Mouse (Mus musculus) forebrain, embryonic 15.5 days (tissue): ENCODE data around the gene Nmrk1. TPM values are rescaled to one million over a fixed set of nuclear protein-coding genes. Genes with fewer than 3 reads are reported as not detected.

Experiments
- ATAC-seq: fragments of 200-750 bp; cut with Nextera tagmentation; replicated peaks from 2 replicates; pipeline ENCODE4 v1.8.0; 2017; ENCODE audit warnings: mild to moderate bottlenecking, moderate TSS enrichment, moderate library complexity
- H3K27ac ChIP-seq: fragments of 300-500 bp; sonication (generic); replicated peaks from 2 replicates; pipeline ENCODE4 v1.5.1; 2015; ENCODE audit warnings: mild to moderate bottlenecking, inconsistent platforms
- H3K27me3 ChIP-seq: fragments of 300-500 bp; sonication (generic); 2 replicates; pipeline ENCODE4 v1.6.1; 2015; ENCODE audit warnings: inconsistent platforms
- H3K36me3 ChIP-seq: fragments of 300-500 bp; sonication (generic); 2 replicates; pipeline ENCODE4 v1.6.1; 2015; ENCODE audit warnings: mild to moderate bottlenecking, inconsistent platforms
- H3K4me1 ChIP-seq: fragments of 300-500 bp; sonication (generic); 2 replicates; pipeline ENCODE4 v1.6.1; 2015; ENCODE audit warnings: inconsistent platforms
- H3K4me2 ChIP-seq: fragments of 300-500 bp; sonication (generic); replicated peaks from 2 replicates; pipeline ENCODE4 v1.6.1; 2015; ENCODE audit warnings: mild to moderate bottlenecking, inconsistent platforms
- H3K4me3 ChIP-seq: fragments of 300-500 bp; sonication (generic); 2 replicates; pipeline ENCODE4 v1.5.1; 2015; ENCODE audit warnings: mild to moderate bottlenecking, inconsistent platforms
- H3K9ac ChIP-seq: fragments of 300-500 bp; sonication (generic); replicated peaks from 2 replicates; pipeline ENCODE4 v1.6.1; 2015; ENCODE audit warnings: mild to moderate bottlenecking, inconsistent platforms
- H3K9me3 ChIP-seq: fragments of 300-500 bp; sonication (generic); 2 replicates; pipeline ENCODE4 v1.6.1; 2016; ENCODE audit warnings: inconsistent platforms
- WGBS: fragments of 180-500 bp; shearing (Covaris S2); methylation state at CpG from one replicate; pipeline ENCODE4 v1.1.7; 2015; ENCODE audit warnings: mixed read lengths; 5-methylcytosine and 5-hydroxymethylcytosine counted together
- polyA plus RNA-seq: library from polyadenylated mRNA; unstranded; fragments of >200 nt; fragmentation: Nextera tagmentation; extraction: Ambion mirVana; gene quantifications from 2 replicates; pipeline ENCODE4 v1.2.1, GENCODE M21; 2015

Gene Nmrk1
- polyA plus RNA-seq, 1 experiment from 2014 or later, result 6.0 TPM

DNA sequence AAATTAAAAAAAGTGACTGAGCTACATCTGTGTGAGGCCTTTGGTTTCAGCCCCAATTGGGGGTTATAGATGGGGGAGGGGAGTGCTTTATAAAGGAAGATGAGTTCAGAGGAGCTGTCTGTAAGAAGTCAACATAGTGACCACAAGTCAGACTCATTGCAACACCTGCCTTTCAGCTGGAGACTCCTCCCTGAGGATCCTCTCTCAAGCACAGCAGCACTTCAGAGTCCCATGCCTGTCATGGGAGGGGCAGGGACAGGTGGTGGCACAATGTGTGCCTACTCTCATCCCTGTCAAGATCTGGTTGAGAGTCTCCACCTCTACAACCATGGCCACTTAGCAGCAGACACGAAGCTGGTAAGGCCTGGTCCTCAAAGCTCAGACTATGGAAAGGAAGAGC is 12.1 kb upstream of the Nmrk1 start:
- H3K4me1 ChIP-seq, result no peaks in the 10 kb centered on the region
- H3K4me2 ChIP-seq, result no peak overlapping the region
- ATAC-seq, result no peak
- no peak overlapping the region for H3K9ac ChIP-seq
- H3K36me3 ChIP-seq, result no peaks in the 10 kb centered on the region
- no peaks in the 10 kb centered on the region for H3K9me3 ChIP-seq
- H3K27me3 ChIP-seq, result no peaks in the 10 kb centered on the region
- no peak overlapping the region for H3K27ac ChIP-seq
- 79% methylated on average over 1 of the region's 1 CpGs for WGBS
- H3K4me3 ChIP-seq, result no peak overlapping the region

DNA sequence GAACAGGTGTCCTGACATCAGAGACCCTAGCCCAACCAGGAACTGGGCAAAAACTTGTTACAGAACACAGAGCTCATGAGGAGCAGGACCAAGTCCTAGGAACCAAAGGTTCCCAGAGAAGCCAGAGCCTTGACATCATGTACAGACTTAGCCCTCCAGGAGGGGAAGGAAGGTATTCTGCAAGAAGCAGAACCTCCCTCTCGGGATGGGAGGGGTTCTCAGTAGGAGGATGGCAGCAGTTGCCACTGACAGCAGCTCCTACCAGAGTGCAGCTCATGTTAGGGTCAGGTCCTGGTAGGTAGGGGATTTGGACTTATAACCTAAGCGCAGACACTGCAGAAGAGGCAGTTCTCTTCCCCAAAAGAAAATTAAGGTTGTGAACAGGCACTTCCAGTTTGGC is 7.9 kb upstream of the Nmrk1 start:
- Histone ChIP-seq H3K36me3 (no peaks in the 10 kb centered on the region), H3K27ac (no peak overlapping the region), H3K9me3 (no peaks in the 10 kb centered on the region), H3K9ac (no peak overlapping the region), H3K4me3 (no peak overlapping the region), H3K4me1 (no peaks in the 10 kb centered on the region), H3K27me3 (no peaks in the 10 kb centered on the region), H3K4me2 (no peak overlapping the region)
- no peak for ATAC-seq
- WGBS, result 74% methylated on average over 2 of the region's 2 CpGs

DNA sequence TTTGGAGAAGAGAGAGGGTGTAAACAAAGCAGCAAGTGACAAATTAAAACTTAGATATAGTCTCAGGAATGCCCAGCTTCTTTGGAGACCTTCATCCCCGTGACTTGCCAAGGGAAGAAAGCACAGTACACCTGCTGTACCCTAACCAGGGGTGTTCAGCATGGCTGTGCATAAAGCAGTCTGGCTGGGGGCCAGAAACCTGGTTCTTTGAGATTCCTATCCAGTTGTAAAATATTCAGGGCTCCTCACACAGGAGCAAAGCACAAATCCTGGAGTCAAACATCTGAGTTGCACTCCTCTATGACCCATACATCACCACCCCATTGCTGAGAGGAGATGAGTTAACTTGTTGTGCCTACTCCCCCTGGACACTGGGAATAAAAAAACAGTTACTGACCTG is 2.2 kb upstream of the Nmrk1 start:
- no peak for ATAC-seq
- Histone ChIP-seq H3K27ac (no peak overlapping the region), H3K4me3 (no peak overlapping the region), H3K9me3 (no peaks in the 10 kb centered on the region), H3K4me1 (0 out of 2 replicates have a peak, but pooled peaks cover 2% of the 10 kb centered on the region), H3K27me3 (no peaks in the 10 kb centered on the region), H3K9ac (no peak overlapping the region), H3K36me3 (no peaks in the 10 kb centered on the region), H3K4me2 (no peak overlapping the region)
- 32% methylated on average over 1 of the region's 1 CpGs for WGBS

DNA sequence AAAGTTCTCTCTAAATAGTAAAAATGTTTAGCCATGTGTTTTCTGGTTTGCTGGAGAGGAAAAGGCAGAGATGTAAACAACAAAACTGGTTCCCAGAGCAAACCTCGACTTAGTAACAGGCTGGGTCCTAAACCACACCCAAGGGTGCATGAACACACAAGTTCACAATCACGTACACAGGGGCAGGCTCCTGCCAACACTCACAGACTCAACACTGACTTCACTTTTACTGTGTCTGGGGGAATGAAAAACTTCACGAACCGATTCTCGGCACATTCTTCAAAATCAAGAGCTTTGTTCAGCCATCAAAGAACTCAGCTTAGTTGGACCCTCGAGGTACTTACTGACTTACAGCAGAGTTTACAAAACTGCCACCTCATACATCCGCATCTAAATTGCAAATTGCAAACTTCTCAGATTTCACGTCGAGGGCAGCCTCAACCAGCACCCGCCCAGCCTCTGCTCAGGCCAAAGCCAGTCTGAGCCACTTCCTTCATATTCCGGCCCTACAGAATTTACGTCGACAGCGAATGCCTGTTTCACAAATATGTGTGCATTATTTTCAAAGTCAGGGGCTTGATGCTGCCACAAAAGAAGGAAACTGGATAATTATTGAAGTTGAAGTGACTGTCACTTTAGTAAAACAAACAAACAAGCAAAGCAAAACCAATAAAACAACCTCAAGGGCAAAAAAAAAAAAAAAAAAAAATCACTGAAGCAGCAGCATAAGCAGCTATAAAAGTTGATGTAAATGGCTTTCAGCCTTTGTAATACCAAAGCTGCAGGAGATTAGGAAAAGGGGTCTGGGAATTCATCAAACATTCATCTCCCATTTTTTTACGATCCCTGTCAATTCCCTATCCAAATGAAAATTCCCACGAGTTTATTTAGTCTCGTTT is 1.3 kb upstream of the Nmrk1 start:
- Histone ChIP-seq H3K9ac (peak overlapping the region; percentile 60; the same call in 1 of the 2 replicates), H3K4me3 (peak overlapping the region; percentile 89), H3K4me1 (0 out of 2 replicates have a peak, but pooled peaks cover 2% of the 10 kb centered on the region), H3K9me3 (no peaks in the 10 kb centered on the region), H3K4me2 (peak overlapping the region; percentile 99), H3K36me3 (no peaks in the 10 kb centered on the region), H3K27ac (no peak overlapping the region), H3K27me3 (no peaks in the 10 kb centered on the region)
- WGBS, result 9% methylated on average over 17 of the region's 17 CpGs
- ATAC-seq, result no peak

DNA sequence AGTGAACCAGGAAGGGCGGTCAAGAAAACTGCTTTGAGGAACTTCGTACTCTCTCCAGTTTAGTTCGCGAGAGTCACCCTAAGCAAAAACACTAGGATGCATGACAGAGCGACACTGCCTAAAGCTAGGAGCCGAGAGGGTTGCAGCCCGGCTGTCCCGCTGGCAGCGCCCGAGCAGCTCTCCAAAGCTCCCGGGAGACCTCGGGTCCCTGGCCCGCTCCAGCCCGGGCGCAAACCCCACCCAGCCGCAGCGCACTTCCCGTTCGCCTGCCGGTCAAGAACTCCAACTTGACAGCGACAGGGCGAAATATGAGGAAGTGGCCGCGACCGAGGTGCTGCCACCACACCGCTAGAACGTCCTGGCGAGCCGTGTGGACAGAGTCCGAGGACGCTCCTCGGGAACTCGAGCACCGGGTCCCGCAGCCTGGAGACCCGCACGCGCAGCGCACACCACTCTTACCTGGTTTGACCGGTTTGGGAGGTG is 548 bp upstream of the Nmrk1 start:
- Histone ChIP-seq H3K4me1 (0 out of 2 replicates have a peak, but pooled peaks cover 2% of the 10 kb centered on the region), H3K4me3 (peak overlapping the region; percentile 89), H3K9me3 (no peaks in the 10 kb centered on the region), H3K9ac (peak overlapping the region; percentile 60), H3K27me3 (no peaks in the 10 kb centered on the region), H3K36me3 (no peaks in the 10 kb centered on the region), H3K4me2 (peak overlapping the region; percentile 99), H3K27ac (peak overlapping the region; percentile 46)
- ATAC-seq, result peak; percentile 65
- WGBS, result under 1% methylated on average over 40 of the region's 40 CpGs

DNA sequence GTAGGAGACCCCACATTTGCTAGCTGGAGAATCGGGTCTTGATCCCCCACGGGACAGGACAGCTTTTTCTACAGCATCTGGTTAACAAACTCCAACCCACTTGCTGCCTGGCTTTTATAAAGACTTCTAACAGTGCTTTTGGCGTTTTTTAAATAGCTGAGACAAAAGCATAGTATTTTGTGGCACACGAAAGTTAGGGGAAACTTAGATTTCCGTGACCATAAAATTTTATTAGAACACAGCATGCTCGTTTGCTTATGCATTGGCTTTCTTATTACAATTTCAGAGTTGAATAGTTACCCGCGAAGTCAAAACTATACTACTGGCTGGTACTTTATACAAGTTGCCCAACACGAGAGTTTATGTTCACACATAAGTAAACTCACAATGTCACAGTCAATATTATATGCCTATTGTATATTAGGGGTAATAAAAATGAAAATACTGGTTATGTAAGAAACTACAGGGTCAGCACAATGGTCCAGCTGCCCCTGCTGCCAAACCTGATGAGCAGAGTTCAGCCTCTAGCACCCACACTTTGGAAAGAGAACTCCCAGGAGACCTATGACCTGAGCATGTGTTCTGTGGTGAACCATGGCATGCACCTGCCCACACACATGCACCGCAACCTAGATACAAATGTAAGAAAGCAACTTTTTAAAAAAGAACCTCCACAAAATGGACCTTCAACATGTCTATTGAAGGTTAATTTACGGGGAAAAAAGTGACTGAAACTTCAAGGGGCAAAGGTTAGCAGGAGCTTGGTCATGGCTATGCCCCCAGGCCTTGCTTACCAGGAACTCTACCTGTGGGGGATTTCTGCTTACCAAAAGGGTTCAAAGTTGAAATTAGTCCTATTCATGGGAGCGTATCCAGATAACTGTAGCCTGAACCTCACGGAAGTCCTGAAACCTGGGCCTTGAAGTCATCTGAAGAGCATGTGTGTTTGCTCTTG is 758 bp downstream of the Nmrk1 start:
- 66% methylated on average over 13 of the region's 13 CpGs for WGBS
- peak overlapping the region; percentile 60; the same call in 1 of the 2 replicates for H3K9ac ChIP-seq

DNA sequence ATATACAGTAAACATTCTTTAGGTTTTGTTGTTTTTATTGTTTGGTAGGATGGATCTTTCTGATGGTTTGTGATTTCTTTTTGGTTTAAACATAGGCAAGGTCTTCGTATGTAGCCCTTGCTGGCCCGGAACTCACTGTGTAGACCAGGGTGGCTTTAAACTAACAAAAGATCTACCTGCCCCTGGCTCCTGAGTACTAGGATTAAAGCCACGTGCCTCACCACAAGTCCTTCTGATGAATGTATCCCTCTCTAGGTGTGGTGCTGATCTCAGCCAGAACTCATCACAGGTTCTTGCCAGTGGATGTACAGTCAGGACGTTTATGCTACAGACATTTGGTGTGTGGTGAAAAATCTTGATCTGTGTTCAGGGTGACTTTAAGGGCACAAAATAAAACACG is 6.2 kb downstream of the Nmrk1 start:
- no peak overlapping the region for H3K9ac ChIP-seq
- H3K9me3 ChIP-seq, result no peaks in the 10 kb centered on the region
- no peaks in the 10 kb centered on the region for H3K4me1 ChIP-seq
- 89% methylated on average over 5 of the region's 5 CpGs for WGBS
- H3K36me3 ChIP-seq, result no peaks in the 10 kb centered on the region
- no peak overlapping the region for H3K4me2 ChIP-seq
- no peak overlapping the region for H3K27ac ChIP-seq
- no peak for ATAC-seq
- no peaks in the 10 kb centered on the region for H3K27me3 ChIP-seq
- H3K4me3 ChIP-seq, result no peak overlapping the region

More for the DNA sequence above, 758 bp downstream of the Nmrk1 start:
- H3K4me1 ChIP-seq, result 0 out of 2 replicates have a peak, but pooled peaks cover 2% of the 10 kb centered on the region
- peak overlapping the region; percentile 89 for H3K4me3 ChIP-seq
- peak overlapping the region; percentile 99 for H3K4me2 ChIP-seq
- H3K9me3 ChIP-seq, result no peaks in the 10 kb centered on the region
- H3K27me3 ChIP-seq, result no peaks in the 10 kb centered on the region
- no peak overlapping the region for H3K27ac ChIP-seq
- ATAC-seq, result no peak
- no peaks in the 10 kb centered on the region for H3K36me3 ChIP-seq

DNA sequence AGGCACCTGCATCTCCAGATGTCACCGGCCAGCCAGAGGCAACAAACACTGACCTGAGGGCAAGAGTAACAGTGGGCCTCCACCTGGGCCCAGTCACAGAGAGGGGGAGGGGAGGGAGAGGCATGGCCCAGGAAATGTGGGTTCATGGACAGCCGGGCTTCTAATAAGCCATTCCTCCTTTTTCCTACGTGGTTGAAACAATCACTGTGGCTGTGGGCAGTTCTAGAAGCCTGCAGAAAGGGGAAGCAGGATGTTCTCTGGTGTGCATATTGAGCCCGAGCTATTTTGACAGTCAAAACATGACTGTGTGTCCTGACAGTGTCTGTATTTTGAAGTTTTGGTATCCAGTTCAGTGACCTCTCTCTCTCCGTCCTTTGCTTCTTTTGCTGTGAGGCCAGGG is 7.2 kb downstream of the Nmrk1 start:
- ATAC-seq, result no peak
- WGBS, result 70% methylated on average over 5 of the region's 5 CpGs
- no peak overlapping the region for H3K9ac ChIP-seq

DNA sequence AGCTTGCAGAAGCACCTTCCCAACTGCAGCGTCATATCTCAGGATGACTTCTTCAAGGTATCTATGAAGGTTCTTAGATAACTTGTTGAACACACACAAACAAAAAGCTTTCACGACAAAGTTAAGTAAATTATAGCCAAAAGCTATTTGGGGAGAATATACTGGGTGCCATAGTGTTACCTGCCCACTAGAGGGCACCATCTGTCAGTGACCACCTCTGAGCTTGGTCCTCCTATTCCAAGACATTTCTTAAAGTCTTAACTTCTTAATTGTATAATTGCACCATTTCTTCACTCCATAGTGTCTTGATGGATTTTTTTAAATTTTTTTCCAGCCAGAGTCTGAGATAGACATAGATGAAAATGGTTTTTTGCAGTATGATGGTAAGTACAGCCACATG is 7.8 kb downstream of the Nmrk1 start:
- ATAC-seq, result no peak
- no peak overlapping the region for H3K4me2 ChIP-seq
- no peak overlapping the region for H3K9ac ChIP-seq
- H3K4me3 ChIP-seq, result no peak overlapping the region
- H3K36me3 ChIP-seq, result no peaks in the 10 kb centered on the region
- no peaks in the 10 kb centered on the region for H3K9me3 ChIP-seq
- H3K27me3 ChIP-seq, result no peaks in the 10 kb centered on the region
- H3K27ac ChIP-seq, result no peak overlapping the region
- H3K4me1 ChIP-seq, result no peaks in the 10 kb centered on the region
- WGBS, result 25% methylated on average over 2 of the region's 2 CpGs

More for the DNA sequence above, 7.2 kb downstream of the Nmrk1 start:
- Histone ChIP-seq H3K4me1 (no peaks in the 10 kb centered on the region), H3K9me3 (no peaks in the 10 kb centered on the region), H3K36me3 (no peaks in the 10 kb centered on the region), H3K27me3 (no peaks in the 10 kb centered on the region), H3K4me3 (no peak overlapping the region), H3K27ac (no peak overlapping the region), H3K4me2 (no peak overlapping the region)

DNA sequence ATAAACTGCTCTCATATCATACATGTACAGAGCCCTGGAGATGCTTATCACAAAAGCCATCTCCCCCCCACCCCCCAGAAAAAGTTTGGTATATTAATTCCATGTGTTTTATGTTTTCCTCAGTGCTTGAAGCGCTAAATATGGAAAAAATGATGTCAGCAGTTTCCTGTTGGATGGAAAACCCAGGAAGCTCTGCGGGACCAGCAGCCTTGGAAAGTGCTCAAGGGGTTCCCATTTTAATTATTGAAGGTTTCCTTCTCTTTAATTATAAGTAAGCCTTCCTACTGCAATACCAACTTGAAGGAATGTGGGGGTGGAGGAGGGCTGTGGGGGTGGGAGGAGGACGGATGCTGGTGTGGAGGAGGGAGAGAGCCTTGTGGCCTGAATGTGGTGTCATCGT is 9.3 kb downstream of the Nmrk1 start:
- WGBS, result 87% methylated on average over 4 of the region's 4 CpGs
- Histone ChIP-seq H3K9me3 (no peaks in the 10 kb centered on the region), H3K27me3 (no peaks in the 10 kb centered on the region), H3K9ac (no peak overlapping the region), H3K36me3 (no peaks in the 10 kb centered on the region), H3K27ac (no peak overlapping the region), H3K4me1 (no peaks in the 10 kb centered on the region), H3K4me3 (no peak overlapping the region), H3K4me2 (no peak overlapping the region)
- no peak for ATAC-seq

DNA sequence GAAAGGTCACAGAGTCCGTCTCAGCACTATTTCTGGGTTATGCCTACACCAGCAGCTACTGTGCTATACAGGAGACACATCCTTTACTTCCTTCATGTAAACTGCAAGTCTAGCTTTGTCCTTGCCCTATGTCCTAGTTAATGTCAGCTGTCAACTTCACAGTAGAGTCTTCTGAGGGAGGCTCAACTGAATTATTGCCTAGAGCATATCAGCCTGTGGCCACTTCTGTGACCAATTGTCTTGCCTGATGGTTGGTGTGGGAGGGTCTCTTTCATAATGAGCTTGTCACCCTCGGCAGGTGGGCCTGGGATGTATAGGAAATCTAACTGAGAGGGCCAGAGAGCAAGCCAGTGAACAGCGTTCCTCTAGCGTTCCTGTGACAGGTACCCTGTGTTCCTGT is 11.7 kb downstream of the Nmrk1 start:
- WGBS, result 61% methylated on average over 4 of the region's 4 CpGs
- H3K27ac ChIP-seq, result no peak overlapping the region
- H3K9ac ChIP-seq, result no peak overlapping the region
- H3K4me3 ChIP-seq, result no peak overlapping the region
- no peaks in the 10 kb centered on the region for H3K27me3 ChIP-seq
- ATAC-seq, result no peak
- H3K4me2 ChIP-seq, result no peak overlapping the region
- no peaks in the 10 kb centered on the region for H3K4me1 ChIP-seq
- no peaks in the 10 kb centered on the region for H3K36me3 ChIP-seq
- H3K9me3 ChIP-seq, result no peaks in the 10 kb centered on the region

DNA sequence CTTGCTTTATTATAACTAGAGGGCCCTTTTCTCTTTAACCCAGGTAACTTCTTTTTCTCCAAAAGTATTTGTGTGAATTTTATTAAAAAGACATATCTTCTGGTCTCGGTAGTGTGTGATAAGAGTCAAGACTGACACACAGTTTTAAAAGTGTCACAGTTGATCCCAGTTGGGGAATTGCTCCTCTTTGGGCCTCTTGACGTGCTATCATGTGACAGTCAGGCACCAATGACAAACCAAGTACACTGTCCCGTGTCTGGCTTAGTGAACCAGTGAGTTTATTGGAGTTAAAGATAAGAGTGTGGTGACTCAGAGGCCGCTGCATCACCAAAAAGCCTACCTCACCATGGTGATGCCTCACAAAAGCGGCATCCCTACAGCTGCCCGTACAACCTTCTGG is 12.3 kb downstream of the Nmrk1 start:
- no peaks in the 10 kb centered on the region for H3K27me3 ChIP-seq
- WGBS, result 85% methylated on average over 6 of the region's 6 CpGs
- ATAC-seq, result no peak
- no peak overlapping the region for H3K4me2 ChIP-seq
- no peak overlapping the region for H3K9ac ChIP-seq
- H3K9me3 ChIP-seq, result no peaks in the 10 kb centered on the region
- no peak overlapping the region for H3K4me3 ChIP-seq
- no peaks in the 10 kb centered on the region for H3K36me3 ChIP-seq
- H3K4me1 ChIP-seq, result no peaks in the 10 kb centered on the region
- no peak overlapping the region for H3K27ac ChIP-seq
